Mouse (Mus musculus) kidney, embryonic 15.5 days (tissue): Measurements from ENCODE around the gene Cops4. TPM values are rescaled to one million over a fixed set of nuclear protein-coding genes. Genes with fewer than 3 reads are reported as not detected.

Experiments used
- ATAC-seq: fragments of 200-750 bp; cut with Nextera tagmentation; replicated peaks from 2 replicates; pipeline ENCODE4 v1.8.0; 2017; ENCODE audit warnings: moderate TSS enrichment; ENCODE audit not compliant: low FRiP score
- H3K27ac ChIP-seq: fragments of 300-500 bp; sonication (generic); 2 replicates; pipeline ENCODE4 v1.5.1; 2015; ENCODE audit warnings: mild to moderate bottlenecking, inconsistent platforms
- H3K27me3 ChIP-seq: fragments of 300-500 bp; sonication (generic); 2 replicates; pipeline ENCODE4 v1.6.1; 2015; ENCODE audit warnings: inconsistent platforms
- H3K36me3 ChIP-seq: fragments of 300-500 bp; sonication (generic); 2 replicates; pipeline ENCODE4 v1.6.1; 2015; ENCODE audit warnings: inconsistent platforms
- H3K4me1 ChIP-seq: fragments of 300-500 bp; sonication (generic); 2 replicates; pipeline ENCODE4 v1.6.1; 2015; ENCODE audit warnings: inconsistent platforms
- H3K4me2 ChIP-seq: fragments of 300-500 bp; sonication (generic); 2 replicates; pipeline ENCODE4 v1.6.1; 2015; ENCODE audit warnings: moderate library complexity, mild to moderate bottlenecking, inconsistent platforms
- H3K4me3 ChIP-seq: fragments of 300-500 bp; sonication (generic); replicated peaks from 2 replicates; pipeline ENCODE4 v1.5.1; 2015; ENCODE audit warnings: mild to moderate bottlenecking, inconsistent platforms
- H3K9ac ChIP-seq: fragments of 300-500 bp; sonication (generic); 2 replicates; pipeline ENCODE4 v1.6.1; 2015; ENCODE audit warnings: mild to moderate bottlenecking, inconsistent platforms
- H3K9me3 ChIP-seq: fragments of 300-500 bp; sonication (generic); replicated peaks from 2 replicates; pipeline ENCODE4 v1.6.1; 2016; ENCODE audit warnings: inconsistent platforms
- WGBS: fragments of 180-500 bp; shearing (Covaris S2); methylation state at CpG from one replicate; pipeline ENCODE4 v1.1.7; 2015; ENCODE audit warnings: mixed read lengths; 5-methylcytosine and 5-hydroxymethylcytosine counted together
- microRNA-seq: library from miRNA; unstranded; fragments of <30 nt; microRNA quantifications from one replicate; pipeline ENCODE4, GENCODE M21; 2016
- polyA plus RNA-seq: library from polyadenylated mRNA; unstranded; fragments of >200 nt; fragmentation: Nextera tagmentation; extraction: Ambion mirVana; gene quantifications from 2 replicates; pipeline ENCODE4 v1.2.1, GENCODE M21; 2015

Gene Cops4
- polyA plus RNA-seq, 1 experiment from 2014 or later = 192 TPM

- Histone ChIP-seq H3K27me3 (no peaks in the 10 kb centered on the region), H3K4me1 (no peaks in the 10 kb centered on the region), H3K4me3 (no peak overlapping the region), H3K4me2 (no peak overlapping the region), H3K36me3 (no peaks in the 10 kb centered on the region), H3K9ac (no peak overlapping the region), H3K27ac (no peak overlapping the region), H3K9me3 (no peaks in the 10 kb centered on the region)
- no peak for ATAC-seq
- WGBS = 95% methylated on average over 5 of the region's 5 CpGs
Measured at GRCm38 (mm10) chr5:100582435-100582826, 64.3 kb downstream of the Cops4 start.

DNA sequence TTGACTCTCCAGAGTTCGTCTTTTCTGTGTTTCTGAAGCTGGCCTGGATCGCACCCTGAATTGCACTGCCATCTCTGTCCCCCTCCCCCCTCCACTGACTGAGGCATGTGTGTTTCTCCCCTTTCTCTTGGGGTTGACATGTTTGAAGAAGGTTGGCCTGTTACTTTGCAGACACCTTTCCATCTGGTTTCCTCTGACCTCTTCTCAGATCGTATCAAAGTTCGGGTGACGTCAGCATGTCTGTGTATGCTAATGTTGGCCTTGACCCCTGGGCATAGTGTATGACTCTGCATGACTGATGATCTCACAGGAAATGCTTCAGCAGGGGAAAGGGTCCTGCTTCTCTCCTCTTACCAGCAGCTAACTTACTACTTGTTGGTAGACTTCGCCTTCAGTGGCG lies 65.0 kb downstream of the Cops4 start:
- Histone ChIP-seq H3K9ac (no peak overlapping the region), H3K27me3 (no peaks in the 10 kb centered on the region), H3K4me2 (no peak overlapping the region), H3K4me1 (no peaks in the 10 kb centered on the region), H3K4me3 (no peak overlapping the region), H3K27ac (no peak overlapping the region), H3K36me3 (no peaks in the 10 kb centered on the region), H3K9me3 (no peaks in the 10 kb centered on the region)
- no peak for ATAC-seq
- WGBS = 83% methylated on average over 7 of the region's 7 CpGs

DNA sequence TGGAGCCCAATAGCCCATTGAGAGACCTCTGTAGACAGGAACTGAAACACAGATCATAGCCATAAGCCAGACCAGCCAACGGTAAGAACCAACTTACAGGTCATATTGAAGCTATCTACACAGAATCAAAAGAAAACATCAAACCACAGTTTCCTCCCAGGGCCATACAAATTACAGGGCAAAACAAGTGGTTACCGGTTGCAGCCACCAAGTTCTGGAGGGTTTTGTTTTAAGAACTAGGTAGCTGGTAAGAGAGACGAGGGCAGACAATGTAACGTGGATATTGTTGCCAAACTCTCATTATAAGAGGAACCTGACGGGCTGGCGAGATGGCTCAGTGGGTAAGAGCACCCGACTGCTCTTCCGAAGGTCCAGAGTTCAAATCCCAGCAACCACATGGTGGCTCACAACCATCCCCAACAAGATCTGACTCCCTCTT lies 67.1 kb downstream of the Cops4 start:
- Histone ChIP-seq H3K36me3 (no peaks in the 10 kb centered on the region), H3K9me3 (no peaks in the 10 kb centered on the region)
- 90% methylated on average over 8 of the region's 8 CpGs for WGBS

GRCm38 (mm10) chr5:100585657-100586056 lies 67.5 kb downstream of the Cops4 start:
- Histone ChIP-seq H3K36me3 (no peaks in the 10 kb centered on the region), H3K4me1 (no peaks in the 10 kb centered on the region), H3K27me3 (no peaks in the 10 kb centered on the region), H3K9ac (no peak overlapping the region), H3K9me3 (no peaks in the 10 kb centered on the region), H3K4me3 (no peak overlapping the region), H3K27ac (no peak overlapping the region), H3K4me2 (no peak overlapping the region)
- WGBS = 91% methylated on average over 3 of the region's 3 CpGs
- ATAC-seq = no peak

More for the DNA sequence above, 67.1 kb downstream of the Cops4 start:
- Histone ChIP-seq H3K9ac (no peak overlapping the region), H3K4me1 (no peaks in the 10 kb centered on the region), H3K27ac (no peak overlapping the region), H3K4me2 (no peak overlapping the region), H3K4me3 (no peak overlapping the region), H3K27me3 (no peaks in the 10 kb centered on the region)
- ATAC-seq = no peak

- H3K4me3 ChIP-seq = no peak overlapping the region
- ATAC-seq = no peak
- H3K27me3 ChIP-seq = no peaks in the 10 kb centered on the region
- H3K4me1 ChIP-seq = no peaks in the 10 kb centered on the region
- WGBS = 92% methylated on average over 7 of the region's 7 CpGs
- no peaks in the 10 kb centered on the region for H3K9me3 ChIP-seq
- H3K27ac ChIP-seq = no peak overlapping the region
- H3K4me2 ChIP-seq = no peak overlapping the region
- H3K36me3 ChIP-seq = no peaks in the 10 kb centered on the region
- no peak overlapping the region for H3K9ac ChIP-seq
Measured at GRCm38 (mm10) chr5:100587136-100587535, 69.0 kb downstream of the Cops4 start.

GRCm38 (mm10) chr5:100587626-100588025 lies 69.5 kb downstream of the Cops4 start:
- no peaks in the 10 kb centered on the region for H3K27me3 ChIP-seq
- no peaks in the 10 kb centered on the region for H3K9me3 ChIP-seq
- WGBS = 39% methylated on average over 2 of the region's 2 CpGs
- H3K4me1 ChIP-seq = no peaks in the 10 kb centered on the region
- H3K36me3 ChIP-seq = no peaks in the 10 kb centered on the region
- no peak overlapping the region for H3K9ac ChIP-seq
- no peak overlapping the region for H3K27ac ChIP-seq
- no peak overlapping the region for H3K4me3 ChIP-seq
- ATAC-seq = no peak
- H3K4me2 ChIP-seq = no peak overlapping the region

GRCm38 (mm10) chr5:100590505-100590904 lies 72.4 kb downstream of the Cops4 start:
- no peak overlapping the region for H3K27ac ChIP-seq
- no peak overlapping the region for H3K4me3 ChIP-seq
- no peaks in the 10 kb centered on the region for H3K36me3 ChIP-seq
- H3K4me2 ChIP-seq = no peak overlapping the region
- ATAC-seq = no peak
- H3K27me3 ChIP-seq = no peaks in the 10 kb centered on the region
- no peaks in the 10 kb centered on the region for H3K4me1 ChIP-seq
- 73% methylated on average over 5 of the region's 5 CpGs for WGBS
- no peak overlapping the region for H3K9ac ChIP-seq
- H3K9me3 ChIP-seq = peaks cover 14% of the 10 kb centered on the region; the same call in 1 of the 2 replicates

DNA sequence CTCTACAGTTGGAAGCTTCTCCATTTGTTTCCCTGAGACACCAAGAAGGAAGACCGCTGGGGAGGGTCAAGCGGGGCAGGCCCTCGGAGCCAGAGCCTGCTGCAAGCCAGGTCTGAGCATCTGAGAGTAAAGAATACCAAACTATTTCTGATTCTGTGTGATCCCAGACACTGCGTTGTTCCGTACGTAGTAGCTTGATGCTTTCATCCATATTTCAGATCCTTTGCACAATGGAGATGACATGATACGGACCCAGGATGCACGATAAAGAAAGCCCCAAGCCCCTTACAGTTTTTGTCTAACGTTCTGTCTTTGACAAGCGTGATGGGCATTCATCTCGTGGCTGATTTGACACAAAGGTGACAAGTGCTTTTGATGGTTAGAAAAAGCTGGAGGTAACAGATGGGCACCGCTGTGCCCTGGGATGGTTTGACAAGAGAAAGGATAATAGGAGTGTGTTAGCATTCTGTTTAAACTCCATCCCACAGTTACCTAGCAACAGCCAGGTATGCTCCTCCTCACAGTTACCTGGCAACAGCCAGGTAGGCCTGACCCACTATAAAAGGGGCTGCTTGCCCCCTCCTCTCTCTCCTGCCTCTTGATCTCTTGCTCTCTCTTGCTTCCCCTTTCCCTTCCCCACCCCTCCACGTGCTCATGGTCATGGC lies 76.8 kb downstream of the Cops4 start:
- Histone ChIP-seq H3K9ac (no peak overlapping the region), H3K4me1 (no peaks in the 10 kb centered on the region), H3K36me3 (no peaks in the 10 kb centered on the region), H3K4me3 (no peak overlapping the region), H3K4me2 (no peak overlapping the region), H3K27me3 (no peaks in the 10 kb centered on the region), H3K9me3 (peaks cover 14% of the 10 kb centered on the region; the same call in 1 of the 2 replicates), H3K27ac (no peak overlapping the region)
- 88% methylated on average over 13 of the region's 13 CpGs for WGBS
- no peak for ATAC-seq

- Histone ChIP-seq H3K27ac (no peak overlapping the region), H3K36me3 (no peaks in the 10 kb centered on the region), H3K9ac (no peak overlapping the region), H3K9me3 (peaks cover 14% of the 10 kb centered on the region; the same call in 1 of the 2 replicates), H3K27me3 (no peaks in the 10 kb centered on the region), H3K4me1 (no peaks in the 10 kb centered on the region), H3K4me2 (no peak overlapping the region), H3K4me3 (no peak overlapping the region)
- WGBS = 88% methylated on average over 6 of the region's 6 CpGs
- ATAC-seq = no peak
Measured at GRCm38 (mm10) chr5:100595999-100596398, 77.9 kb downstream of the Cops4 start.

Small RNA genes within 50 kb of the gene (microRNA-seq; reads per million reads assigned to microRNA genes)
- gene Gm23222 = not detected

Other genes starting within 250 kb of the Cops4 start
- gene Sec31a, start 102.1 kb upstream of the Cops4 start, polyA plus RNA-seq = 158 and 174 TPM in 2 replicates
- gene Lin54, start 17.7 kb upstream of the Cops4 start, polyA plus RNA-seq = 11.7 and 13.3 TPM in 2 replicates
- gene Plac8, start 53.9 kb downstream of the Cops4 start, polyA plus RNA-seq = 89.5 and 101 TPM in 2 replicates
- 60.8 and 62.5 TPM in 2 replicates for gene Coq2, start 156.8 kb downstream of the Cops4 start, polyA plus RNA-seq
- gene Hpse, start 201.4 kb downstream of the Cops4 start, polyA plus RNA-seq = 3.3 and 4.2 TPM in 2 replicates